In genomic region chr17:8210170-8210569, GRCm38 (mm10) we compare ENCODE assay signal across 12 mouse cellular contexts. TPM values are rescaled to one million over a fixed set of nuclear protein-coding genes. Genes with fewer than 3 reads are reported as not detected.
"Had no signal": no experiment of that assay in that cellular context is flagged by ENCODE, and none has a peak within 500 bp of the region (broad histone marks: within the 10 kb centered on the region; RNA-seq: fewer than 3 reads in every experiment).

No protein-coding gene starts in this region.

- H3K4me1 ChIP-seq: limb, embryonic 13.5 days; midbrain, embryonic 12.5 days had no signal

- H3K27ac ChIP-seq: kidney, postnatal 0 days; layer of hippocampus, adult 2 months; limb, embryonic 13.5 days; liver, embryonic 14.5 days; midbrain, embryonic 12.5 days had no signal

- H3K27me3 ChIP-seq: midbrain, embryonic 12.5 days had no signal

- DNase-seq: kidney, adult 8-10 months; kidney, postnatal 4 days; left cerebral cortex, postnatal 4 days; lung, adult 18-20 months had no signal

- ATAC-seq: intestine, postnatal 0 days had no signal

- H3K36me3 ChIP-seq: limb, embryonic 13.5 days; midbrain, embryonic 12.5 days had no signal

- H3K4me3 ChIP-seq: layer of hippocampus, adult 2 months; limb, embryonic 13.5 days; midbrain, embryonic 12.5 days had no signal

RNA-seq across cellular contexts. Expression of gene Ccr6, which starts 25.7 kb away (rescaled TPM):
- polyA plus RNA-seq: kidney, postnatal 0 days; limb, embryonic 13.5 days; midbrain, embryonic 12.5 days; midbrain, postnatal 0 days; neural tube, embryonic 14.5 days had no signal
